Mouse (Mus musculus): Measurements from ENCODE around the gene Cst3. TPM values are rescaled to one million over a fixed set of nuclear protein-coding genes. Genes with fewer than 3 reads are reported as not detected.

Gene Cst3
- 267 and 297 TPM in 2 replicates for total RNA-seq (2017)

- peak; percentile 84 for ATAC-seq (replicated peaks; ENCODE audit: low read depth, poor library complexity, severe bottlenecking)
These were observed at the start of gene Cst3 for GRCm38 (mm10) chr2:148875335-148875811. TSS of gene Cst3 (minus strand) at chr2:148875692.

DNA sequence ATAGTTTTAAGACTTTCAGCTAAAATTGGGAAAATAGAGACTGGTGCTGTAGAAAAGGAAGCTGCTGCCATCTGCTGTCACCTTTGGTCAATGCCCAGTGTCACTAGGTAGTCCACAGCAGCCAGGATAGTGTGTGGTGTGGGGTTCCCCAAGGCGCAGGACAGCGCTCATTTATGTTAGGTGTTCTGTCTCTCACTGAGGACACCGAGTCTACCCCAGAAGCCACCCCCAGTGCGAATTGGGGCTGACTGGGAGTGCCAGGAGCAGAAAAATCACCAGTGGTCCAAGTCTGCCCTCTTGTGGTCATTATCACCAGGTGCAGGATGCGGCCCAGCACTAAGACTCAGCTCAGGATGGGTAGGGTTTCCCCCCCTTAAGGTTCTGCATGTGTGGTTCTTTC is 26.8 kb upstream of the Cst3 start:
- peak; percentile 99 for ATAC-seq (replicated peaks; ENCODE audit: low read depth, poor library complexity, severe bottlenecking)

- ATAC-seq (replicated peaks; ENCODE audit: low read depth, poor library complexity, severe bottlenecking) = no peak
These were observed 24.8 kb upstream of the Cst3 start for GRCm38 (mm10) chr2:148900305-148900704.

DNA sequence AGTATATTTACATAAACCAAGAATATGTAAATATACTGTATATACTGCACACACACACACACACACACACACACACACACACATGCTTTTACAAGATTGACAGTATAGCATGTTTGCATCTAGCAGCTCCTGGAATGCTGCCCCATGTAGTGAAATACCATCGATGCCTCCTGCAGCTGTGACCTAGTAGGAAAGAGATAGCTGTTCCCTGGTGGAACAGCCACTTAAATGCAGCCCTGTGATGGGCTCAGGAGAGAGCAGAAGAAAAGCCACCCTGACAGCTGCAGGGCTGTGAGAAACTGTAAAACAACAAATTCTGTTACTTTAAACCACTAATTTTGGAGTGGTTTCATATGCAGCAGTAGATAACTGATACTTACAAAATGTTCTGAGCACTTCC is 20.7 kb upstream of the Cst3 start:
- ATAC-seq (replicated peaks; ENCODE audit: low read depth, poor library complexity, severe bottlenecking) = no peak

GRCm38 (mm10) chr2:148893107-148893506 is 17.6 kb upstream of the Cst3 start:
- no peak for ATAC-seq (replicated peaks; ENCODE audit: low read depth, poor library complexity, severe bottlenecking)

GRCm38 (mm10) chr2:148890021-148890851 is 14.7 kb upstream of the Cst3 start:
- no peak for ATAC-seq (replicated peaks; ENCODE audit: low read depth, poor library complexity, severe bottlenecking)

GRCm38 (mm10) chr2:148889331-148890010 is 14.0 kb upstream of the Cst3 start:
- no peak for ATAC-seq (replicated peaks; ENCODE audit: low read depth, poor library complexity, severe bottlenecking)

DNA sequence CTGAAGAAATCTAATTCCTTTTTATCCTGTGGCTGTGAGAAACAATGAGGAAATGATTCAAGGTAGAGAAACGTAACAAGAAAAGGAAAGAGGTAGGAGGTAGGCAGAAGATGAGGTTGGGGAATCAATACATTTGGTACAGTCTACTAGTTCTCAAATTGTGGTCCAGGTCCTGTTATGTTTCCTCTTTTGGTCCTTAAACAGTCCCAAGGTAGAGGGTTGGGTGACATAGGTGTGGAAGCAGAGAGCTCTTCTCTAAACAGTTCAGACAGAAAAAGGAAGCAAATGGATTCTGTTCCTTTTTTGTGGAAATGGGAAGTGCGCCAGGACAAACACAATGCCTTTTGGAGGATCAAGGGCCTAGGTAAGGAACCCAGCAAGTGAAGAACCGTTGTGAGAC is 13.4 kb upstream of the Cst3 start:
- peak; percentile 80 for ATAC-seq (replicated peaks; ENCODE audit: low read depth, poor library complexity, severe bottlenecking)

DNA sequence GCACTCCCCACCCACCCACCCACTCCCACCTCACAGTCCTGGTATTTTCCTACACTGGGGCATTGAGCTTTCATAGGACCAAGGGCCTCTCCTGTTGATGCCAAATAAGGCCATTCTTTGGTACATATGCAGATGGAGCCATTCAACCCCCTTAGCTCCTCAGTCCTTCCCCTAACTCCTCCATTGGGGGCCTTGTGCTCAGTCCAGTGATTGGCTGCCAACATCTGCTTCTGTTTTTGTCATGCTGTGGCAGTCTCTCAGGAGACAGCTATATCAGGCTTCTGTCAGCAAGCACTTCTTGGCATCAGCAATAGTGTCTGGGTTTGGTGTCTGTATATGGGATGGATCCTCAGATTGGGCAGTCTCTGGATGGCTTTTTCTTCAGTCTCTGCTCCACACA is 9.2 kb upstream of the Cst3 start:
- no peak for ATAC-seq (replicated peaks; ENCODE audit: low read depth, poor library complexity, severe bottlenecking)

DNA sequence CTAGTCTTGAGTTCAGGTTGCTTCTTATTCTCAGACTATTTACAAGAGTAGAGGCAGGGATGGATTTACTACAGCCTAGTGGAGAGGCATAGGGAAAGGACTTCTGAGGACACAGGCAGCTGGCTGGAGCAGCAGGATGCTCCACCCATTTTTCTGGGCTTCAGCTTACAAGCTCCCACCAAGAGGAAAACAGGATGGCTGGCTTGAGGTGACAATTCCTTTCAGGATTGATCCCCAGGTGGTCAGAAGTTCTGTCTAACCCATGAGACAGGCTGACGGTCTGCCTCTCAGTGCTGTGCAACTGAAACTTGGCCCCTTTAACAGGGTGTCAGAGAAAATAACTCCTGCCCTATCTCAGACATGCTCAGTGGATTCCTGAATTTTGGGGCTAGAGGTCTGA is 3.7 kb upstream of the Cst3 start:
- no peak for ATAC-seq (replicated peaks; ENCODE audit: low read depth, poor library complexity, severe bottlenecking)

GRCm38 (mm10) chr2:148878641-148879130 is 3.2 kb upstream of the Cst3 start:
- no peak for ATAC-seq (replicated peaks; ENCODE audit: low read depth, poor library complexity, severe bottlenecking)

DNA sequence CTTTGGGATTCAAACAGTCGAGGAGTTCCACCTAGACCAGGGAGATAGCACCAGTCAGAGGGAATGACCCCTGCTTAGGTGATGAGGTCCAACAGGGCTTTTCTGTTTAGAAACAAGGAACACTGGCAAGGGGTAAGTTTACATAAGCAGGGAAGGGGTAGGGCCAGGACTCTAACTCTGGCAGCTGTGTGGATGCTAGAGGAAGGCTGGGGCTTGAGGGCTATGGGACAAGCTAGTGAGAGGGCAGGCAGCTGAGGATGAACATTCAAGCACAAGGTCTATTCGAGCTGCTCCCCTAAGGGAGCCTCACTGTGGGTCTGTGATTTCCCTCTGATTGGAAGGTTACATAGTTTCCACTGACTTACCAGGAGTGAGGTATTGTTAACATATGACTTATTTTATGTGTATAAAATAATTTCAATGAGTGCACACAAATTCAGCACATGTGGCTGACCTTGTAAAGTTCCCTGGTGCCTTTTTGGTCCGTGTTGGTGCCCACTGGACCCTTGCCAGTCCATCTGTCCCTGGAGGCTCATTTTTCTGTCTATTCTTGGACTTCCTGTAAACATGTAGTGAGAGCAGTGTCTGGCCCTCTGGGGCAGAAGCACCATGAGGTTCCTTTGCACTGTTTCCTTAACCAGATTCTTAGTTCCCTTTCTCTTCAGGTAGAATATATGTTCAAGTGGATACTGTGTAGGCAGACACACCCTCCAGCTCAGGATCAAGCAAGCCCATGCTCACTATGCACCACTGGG is 1.7 kb upstream of the Cst3 start:
- ATAC-seq (replicated peaks; ENCODE audit: low read depth, poor library complexity, severe bottlenecking) = 0 out of 2 replicates have a peak, but pooled peaks have one; percentile 3

- peak; percentile 46 for ATAC-seq (replicated peaks; ENCODE audit: low read depth, poor library complexity, severe bottlenecking)
These were observed 716 bp downstream of the Cst3 start for GRCm38 (mm10) chr2:148874617-148875334.

- ATAC-seq (replicated peaks; ENCODE audit: low read depth, poor library complexity, severe bottlenecking) = no peak
These were observed 1.3 kb downstream of the Cst3 start for GRCm38 (mm10) chr2:148874224-148874616.

- ATAC-seq (replicated peaks; ENCODE audit: low read depth, poor library complexity, severe bottlenecking) = no peak
These were observed 2.6 kb downstream of the Cst3 start for GRCm38 (mm10) chr2:148872860-148873259.

GRCm38 (mm10) chr2:148870526-148870925 is 5.0 kb downstream of the Cst3 start:
- no peak for ATAC-seq (replicated peaks; ENCODE audit: low read depth, poor library complexity, severe bottlenecking)

- ATAC-seq (replicated peaks; ENCODE audit: low read depth, poor library complexity, severe bottlenecking) = peak; percentile 53
These were observed 6.5 kb downstream of the Cst3 start for GRCm38 (mm10) chr2:148868959-148869358.

GRCm38 (mm10) chr2:148864966-148865365 is 10.5 kb downstream of the Cst3 start, which contains the start of gene 9230104L09Rik:
TSS of gene 9230104L09Rik (minus strand) at chr2:148865038.
- ATAC-seq (replicated peaks; ENCODE audit: low read depth, poor library complexity, severe bottlenecking) = no peak

GRCm38 (mm10) chr2:148861693-148862092 is 13.8 kb downstream of the Cst3 start:
- no peak for ATAC-seq (replicated peaks; ENCODE audit: low read depth, poor library complexity, severe bottlenecking)

GRCm38 (mm10) chr2:148860993-148861392 is 14.5 kb downstream of the Cst3 start:
- no peak for ATAC-seq (replicated peaks; ENCODE audit: low read depth, poor library complexity, severe bottlenecking)
